Mouse (Mus musculus) E14TG2a.4 (cell line): ENCODE data around the gene Pkp3.

Experiments
- CTCF ChIP-seq: conservative IDR thresholded peaks from 2 replicates; pipeline ENCODE4 v1.5.1; 2014; ENCODE audit warnings: low read length
- NANOG ChIP-seq: IDR thresholded peaks from 2 replicates; pipeline ENCODE4 v1.6.1; 2014; ENCODE audit warnings: borderline replicate concordance, low read length, mixed read lengths
- POU5F1 ChIP-seq: IDR thresholded peaks from 2 replicates; pipeline ENCODE4 v1.6.1; 2014; ENCODE audit warnings: low read length, borderline replicate concordance

GRCm38 (mm10) chr7:141064175-141064574 lies 13.8 kb upstream of the Pkp3 start:
- TF ChIP-seq CTCF (no peak), NANOG (no peak), POU5F1 (no peak)
